Mouse (Mus musculus) neural tube, postnatal 0 days (tissue): ENCODE results near the gene Opn5. TPM values are rescaled to one million over a fixed set of nuclear protein-coding genes. Genes with fewer than 3 reads are reported as not detected.

Source experiments
- polyA plus RNA-seq: library from polyadenylated mRNA; unstranded; fragments of >200 nt; fragmentation: Nextera tagmentation; extraction: Ambion mirVana; gene quantifications from 2 replicates; pipeline ENCODE4 v1.2.1, GENCODE M21; 2015

Opn5 gene
- not detected in 2 replicates for polyA plus RNA-seq

DNA sequence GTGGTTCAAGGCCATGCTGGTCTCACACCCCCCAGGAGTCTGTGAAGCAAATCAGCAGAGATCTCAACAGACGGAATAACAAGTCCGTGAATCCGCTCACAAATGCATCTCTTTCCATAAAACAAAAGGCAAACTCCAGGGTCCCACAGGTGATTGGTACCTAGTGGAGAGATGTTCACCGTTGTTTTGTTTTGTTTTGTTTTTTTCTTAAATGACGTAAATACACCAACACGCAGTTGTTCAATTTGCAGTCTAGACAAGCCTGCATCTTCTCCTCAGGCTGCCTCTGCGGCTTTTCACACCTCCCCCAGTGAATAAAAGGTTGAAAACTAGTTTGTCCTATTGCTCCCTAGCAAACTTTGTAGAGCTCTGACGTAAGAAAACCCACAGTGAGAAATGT, at the start of gene Opn5:
Gene Opn5, minus strand, starts transcription at position 101 of the 400 bp plus-strand sequence.

Other genes with a start within 250 kb of the Opn5 start
- 0.08 and 0.48 TPM in 2 replicates for gene Adgrf4, start 80.9 kb upstream of the Opn5 start, polyA plus RNA-seq
- not detected in 2 replicates for gene Adgrf2, start 130.8 kb upstream of the Opn5 start, polyA plus RNA-seq